Mouse (Mus musculus) embryonic facial prominence, embryonic 14.5 days (tissue): ENCODE data around the gene Dock3. TPM values are rescaled to one million over a fixed set of nuclear protein-coding genes. Genes with fewer than 3 reads are reported as not detected.

Experiments used
- ATAC-seq: fragments of 200-750 bp; cut with Nextera tagmentation; 2 replicates; pipeline ENCODE4 v1.8.0; 2017; ENCODE audit warnings: low read depth, moderate number of reproducible peaks, moderate TSS enrichment
- DNase-seq: peaks from one replicate; pipeline ENCODE4 v3.0.0-alpha.2; 2015; ENCODE audit warnings: low spot score
- H3K27ac ChIP-seq: fragments of 300-500 bp; sonication (generic); replicated peaks from 2 replicates; pipeline ENCODE4 v1.5.1; 2014; ENCODE audit warnings: low read depth, mild to moderate bottlenecking, low read length, moderate library complexity
- H3K27me3 ChIP-seq: fragments of 300-500 bp; sonication (generic); replicated peaks from 2 replicates; pipeline ENCODE4 v1.6.1; 2014; ENCODE audit warnings: low read length; ENCODE audit not compliant: control insufficient read depth, insufficient read depth
- H3K36me3 ChIP-seq: fragments of 300-500 bp; sonication (generic); 2 replicates; pipeline ENCODE4 v1.6.1; 2014; ENCODE audit warnings: low read length, mixed read lengths; ENCODE audit not compliant: control insufficient read depth, insufficient read depth
- H3K4me1 ChIP-seq: fragments of 300-500 bp; sonication (generic); 2 replicates; pipeline ENCODE4 v1.6.1; 2014; ENCODE audit warnings: antibody characterized with exemption, low read length; ENCODE audit not compliant: control insufficient read depth, insufficient read depth
- H3K4me2 ChIP-seq: fragments of 300-500 bp; sonication (generic); 2 replicates; pipeline ENCODE4 v1.6.1; 2014; ENCODE audit warnings: low read depth, mild to moderate bottlenecking, low read length, moderate library complexity, mixed read lengths
- H3K4me3 ChIP-seq: fragments of 300-500 bp; sonication (generic); 2 replicates; pipeline ENCODE4 v1.5.1; 2014; ENCODE audit warnings: low read depth, mild to moderate bottlenecking, low read length
- H3K9ac ChIP-seq: fragments of 300-500 bp; sonication (generic); 2 replicates; pipeline ENCODE4 v1.6.1; 2014; ENCODE audit warnings: low read depth, mild to moderate bottlenecking, low read length, moderate library complexity, mixed read lengths
- H3K9me3 ChIP-seq: fragments of 300-500 bp; sonication (generic); 2 replicates; pipeline ENCODE4 v1.6.1; 2016; ENCODE audit warnings: low read length; ENCODE audit not compliant: control insufficient read depth
- WGBS: fragments of 180-500 bp; shearing (Covaris S2); extraction: QIAGEN DNeasy Blood & Tissue Kit; methylation state at CpG from one replicate; pipeline ENCODE4 v1.1.7; 2014; 5-methylcytosine and 5-hydroxymethylcytosine counted together
- polyA plus RNA-seq: library from polyadenylated mRNA; unstranded; fragments of >200 nt; fragmentation: Nextera tagmentation; extraction: Ambion mirVana; gene quantifications from 2 replicates; pipeline ENCODE4 v1.2.1, GENCODE M21; 2014

The Dock3 gene
- polyA plus RNA-seq, 1 experiment from 2014 or later, result 1.7 TPM

GRCm38 (mm10) chr9:107027586-107027985 lies 204.1 kb downstream of the Dock3 start:
- Histone ChIP-seq H3K9me3 (no peaks in the 10 kb centered on the region), H3K4me2 (no peak overlapping the region), H3K9ac (no peak overlapping the region), H3K4me1 (no peaks in the 10 kb centered on the region), H3K27me3 (no peaks in the 10 kb centered on the region), H3K4me3 (no peak overlapping the region), H3K36me3 (no peaks in the 10 kb centered on the region), H3K27ac (no peak overlapping the region)
- no peak; the same call in 1 of the 2 replicates for ATAC-seq
- WGBS, result 64% methylated on average over 2 of the region's 2 CpGs
- peak; percentile 35 for DNase-seq

- Histone ChIP-seq H3K4me2 (no peak overlapping the region), H3K27me3 (no peaks in the 10 kb centered on the region), H3K4me1 (no peaks in the 10 kb centered on the region), H3K27ac (no peak overlapping the region), H3K9ac (no peak overlapping the region), H3K4me3 (no peak overlapping the region), H3K9me3 (no peaks in the 10 kb centered on the region), H3K36me3 (no peaks in the 10 kb centered on the region)
- WGBS, result 58% methylated on average over 4 of the region's 4 CpGs
- no peak for ATAC-seq
- peak; percentile 71 for DNase-seq
Observed at GRCm38 (mm10) chr9:107009841-107010240, 221.9 kb downstream of the Dock3 start.

- Histone ChIP-seq H3K4me2 (no peak overlapping the region), H3K36me3 (no peaks in the 10 kb centered on the region), H3K27me3 (no peaks in the 10 kb centered on the region), H3K27ac (no peak overlapping the region), H3K4me1 (no peaks in the 10 kb centered on the region), H3K9me3 (no peaks in the 10 kb centered on the region), H3K9ac (no peak overlapping the region), H3K4me3 (no peak overlapping the region)
- no peak for ATAC-seq
- 83% methylated on average over 2 of the region's 2 CpGs for WGBS
- no peak for DNase-seq
Observed at GRCm38 (mm10) chr9:107003187-107003586, 228.5 kb downstream of the Dock3 start.

- Histone ChIP-seq H3K4me1 (no peaks in the 10 kb centered on the region), H3K4me2 (no peak overlapping the region), H3K36me3 (no peaks in the 10 kb centered on the region), H3K9me3 (no peaks in the 10 kb centered on the region), H3K9ac (no peak overlapping the region), H3K27me3 (no peaks in the 10 kb centered on the region), H3K4me3 (no peak overlapping the region), H3K27ac (no peak overlapping the region)
- ATAC-seq (no peak), DNase-seq (peak; percentile 7)
- 55% methylated on average over 3 of the region's 3 CpGs for WGBS
Observed at GRCm38 (mm10) chr9:106970742-106971141, 261.0 kb downstream of the Dock3 start.

- DNase-seq (no peak), ATAC-seq (no peak)
- Histone ChIP-seq H3K9me3 (no peaks in the 10 kb centered on the region), H3K9ac (no peak overlapping the region), H3K36me3 (no peaks in the 10 kb centered on the region), H3K27ac (no peak overlapping the region), H3K27me3 (no peaks in the 10 kb centered on the region), H3K4me1 (no peaks in the 10 kb centered on the region), H3K4me2 (no peak overlapping the region), H3K4me3 (no peak overlapping the region)
- WGBS, result 75% methylated on average over 1 of the region's 1 CpGs
Observed at GRCm38 (mm10) chr9:106958452-106958851, 273.3 kb downstream of the Dock3 start.

GRCm38 (mm10) chr9:106955486-106955885 lies 276.2 kb downstream of the Dock3 start:
- DNase-seq (no peak), ATAC-seq (no peak)
- Histone ChIP-seq H3K27ac (no peak overlapping the region), H3K36me3 (no peaks in the 10 kb centered on the region), H3K4me2 (no peak overlapping the region), H3K4me3 (no peak overlapping the region), H3K9ac (no peak overlapping the region), H3K27me3 (no peaks in the 10 kb centered on the region), H3K4me1 (no peaks in the 10 kb centered on the region), H3K9me3 (no peaks in the 10 kb centered on the region)

- Histone ChIP-seq H3K27ac (no peak overlapping the region), H3K4me2 (no peak overlapping the region), H3K9ac (no peak overlapping the region), H3K4me1 (no peaks in the 10 kb centered on the region), H3K36me3 (no peaks in the 10 kb centered on the region), H3K9me3 (no peaks in the 10 kb centered on the region), H3K27me3 (no peaks in the 10 kb centered on the region), H3K4me3 (no peak overlapping the region)
- no peak for ATAC-seq
- DNase-seq, result peak; percentile 5
- 92% methylated on average over 1 of the region's 1 CpGs for WGBS
Observed at GRCm38 (mm10) chr9:106934998-106935397, 296.7 kb downstream of the Dock3 start.

GRCm38 (mm10) chr9:106914878-106915277 lies 316.8 kb downstream of the Dock3 start:
- H3K36me3 ChIP-seq, result no peaks in the 10 kb centered on the region
- DNase-seq, result no peak
- 84% methylated on average over 6 of the region's 6 CpGs for WGBS
- no peak overlapping the region for H3K9ac ChIP-seq
- no peak for ATAC-seq
- no peak overlapping the region for H3K4me2 ChIP-seq
- no peak overlapping the region for H3K4me3 ChIP-seq
- H3K27me3 ChIP-seq, result no peaks in the 10 kb centered on the region
- H3K9me3 ChIP-seq, result no peaks in the 10 kb centered on the region
- H3K27ac ChIP-seq, result no peak overlapping the region
- H3K4me1 ChIP-seq, result no peaks in the 10 kb centered on the region

- Histone ChIP-seq H3K27me3 (no peaks in the 10 kb centered on the region), H3K4me2 (no peak overlapping the region), H3K36me3 (no peaks in the 10 kb centered on the region), H3K9me3 (no peaks in the 10 kb centered on the region), H3K4me1 (no peaks in the 10 kb centered on the region), H3K27ac (no peak overlapping the region), H3K9ac (no peak overlapping the region), H3K4me3 (no peak overlapping the region)
- WGBS, result 14% methylated on average over 1 of the region's 1 CpGs
- DNase-seq (peak; percentile 8), ATAC-seq (no peak)
Observed at GRCm38 (mm10) chr9:106913759-106914158, 317.9 kb downstream of the Dock3 start.
